Mouse (Mus musculus): ENCODE data around the gene Dusp3. TPM values are rescaled to one million over a fixed set of nuclear protein-coding genes. Genes with fewer than 3 reads are reported as not detected.

The Dusp3 gene
- polyA plus RNA-seq, 1 experiment from 2014 or later: 13.4 TPM

DNA sequence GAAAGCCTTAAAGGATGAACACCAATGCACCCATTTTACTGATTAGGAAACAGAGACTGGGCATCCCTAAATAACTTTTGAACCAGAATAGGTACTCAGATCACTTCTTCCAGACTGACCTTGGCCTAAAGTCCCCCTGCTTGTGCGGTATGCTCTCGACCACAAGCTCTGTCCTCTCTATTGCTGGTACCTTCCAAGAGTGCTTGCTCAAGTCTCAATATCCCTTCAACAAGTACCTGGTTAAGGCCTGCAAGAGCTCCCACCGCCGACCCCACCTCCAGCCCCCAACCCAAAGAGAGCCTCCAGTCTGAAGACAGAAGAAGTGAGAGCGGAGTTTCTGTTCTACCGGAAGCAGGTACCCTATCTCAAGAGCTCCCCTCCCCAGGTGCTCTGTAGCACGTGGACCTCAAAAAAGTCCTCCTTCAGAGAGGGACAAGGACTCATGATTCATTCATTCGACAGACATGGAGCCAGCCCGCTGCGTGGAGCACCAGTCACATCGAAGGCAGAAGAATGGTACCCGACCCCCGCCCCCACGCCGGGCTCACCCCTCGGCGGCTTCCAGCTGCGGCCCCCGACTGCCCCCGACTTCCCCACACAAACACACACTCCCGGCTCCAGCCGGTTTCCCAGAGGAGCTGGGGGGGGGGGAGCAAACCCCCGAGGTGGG lies 39.3 kb upstream of the Dusp3 start:
- 4% methylated on average over 23 of the region's 23 CpGs for WGBS (ENCODE audit: insufficient replicate concordance)
- H3K27ac ChIP-seq: no peak overlapping the region
- no peaks in the 10 kb centered on the region for H3K9me3 ChIP-seq (replicated peaks)
- peak overlapping the region; percentile 59 for H3K4me3 ChIP-seq
- no peak for ATAC-seq
- peak overlapping the region; percentile 88 for H3K4me2 ChIP-seq
- H3K4me1 ChIP-seq: peaks cover 33% of the 10 kb centered on the region
- H3K9ac ChIP-seq: peak overlapping the region; percentile 47
- H3K36me3 ChIP-seq: no peaks in the 10 kb centered on the region
- H3K27me3 ChIP-seq (replicated peaks): peaks cover 56% of the 10 kb centered on the region

DNA sequence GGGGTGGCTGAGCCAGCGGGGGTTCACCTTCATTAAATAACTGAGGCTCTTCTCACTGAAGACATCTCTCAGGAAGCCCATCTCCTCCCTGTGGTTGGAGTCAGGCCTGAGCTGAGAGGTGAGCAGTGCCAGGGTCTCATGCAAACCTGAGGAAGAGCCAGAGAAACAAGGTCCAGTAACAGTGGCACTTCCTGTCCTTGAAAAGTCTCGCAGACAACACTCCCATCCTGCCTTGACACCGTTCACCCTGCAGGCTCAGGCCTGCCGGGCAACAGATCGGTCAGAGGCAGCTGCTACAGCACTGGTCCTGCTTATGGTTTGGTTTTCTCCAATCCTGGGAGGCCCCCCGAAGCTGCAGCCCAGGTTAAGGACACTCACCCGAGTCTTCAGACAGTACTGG lies 38.5 kb upstream of the Dusp3 start:
- Histone ChIP-seq H3K4me1 (peaks cover 30% of the 10 kb centered on the region), H3K4me3 (no peak overlapping the region), H3K36me3 (no peaks in the 10 kb centered on the region), H3K4me2 (no peak overlapping the region), H3K9me3 (replicated peaks) (no peaks in the 10 kb centered on the region), H3K27me3 (replicated peaks) (peaks cover 56% of the 10 kb centered on the region), H3K9ac (no peak overlapping the region), H3K27ac (no peak overlapping the region)
- 30% methylated on average over 7 of the region's 7 CpGs for WGBS (ENCODE audit: insufficient replicate concordance)
- no peak for ATAC-seq

DNA sequence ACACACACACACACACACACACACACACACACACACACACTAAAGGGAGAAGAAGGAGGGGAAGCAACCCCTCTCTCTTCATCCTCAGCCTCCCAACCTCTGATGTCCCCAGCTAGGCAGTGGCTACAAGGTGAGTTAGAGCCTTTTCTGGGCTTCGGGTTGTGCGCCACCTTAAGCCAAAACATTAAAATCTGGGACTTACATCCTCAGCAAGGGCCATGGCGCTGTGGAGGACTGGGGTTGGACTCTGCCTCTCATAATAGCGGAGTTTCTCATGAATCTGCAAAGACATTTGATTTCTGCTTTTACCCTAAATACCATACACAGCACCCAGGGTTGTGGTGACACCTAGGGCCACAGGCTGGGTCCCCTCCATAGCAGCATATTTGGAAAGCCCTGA lies 38.1 kb upstream of the Dusp3 start:
- ATAC-seq: no peak
- WGBS (ENCODE audit: insufficient replicate concordance): 60% methylated on average over 4 of the region's 4 CpGs
- Histone ChIP-seq H3K9ac (no peak overlapping the region), H3K36me3 (no peaks in the 10 kb centered on the region), H3K4me1 (peaks cover 26% of the 10 kb centered on the region), H3K9me3 (replicated peaks) (no peaks in the 10 kb centered on the region), H3K27ac (no peak overlapping the region), H3K27me3 (replicated peaks) (peaks cover 59% of the 10 kb centered on the region), H3K4me2 (no peak overlapping the region), H3K4me3 (no peak overlapping the region)

DNA sequence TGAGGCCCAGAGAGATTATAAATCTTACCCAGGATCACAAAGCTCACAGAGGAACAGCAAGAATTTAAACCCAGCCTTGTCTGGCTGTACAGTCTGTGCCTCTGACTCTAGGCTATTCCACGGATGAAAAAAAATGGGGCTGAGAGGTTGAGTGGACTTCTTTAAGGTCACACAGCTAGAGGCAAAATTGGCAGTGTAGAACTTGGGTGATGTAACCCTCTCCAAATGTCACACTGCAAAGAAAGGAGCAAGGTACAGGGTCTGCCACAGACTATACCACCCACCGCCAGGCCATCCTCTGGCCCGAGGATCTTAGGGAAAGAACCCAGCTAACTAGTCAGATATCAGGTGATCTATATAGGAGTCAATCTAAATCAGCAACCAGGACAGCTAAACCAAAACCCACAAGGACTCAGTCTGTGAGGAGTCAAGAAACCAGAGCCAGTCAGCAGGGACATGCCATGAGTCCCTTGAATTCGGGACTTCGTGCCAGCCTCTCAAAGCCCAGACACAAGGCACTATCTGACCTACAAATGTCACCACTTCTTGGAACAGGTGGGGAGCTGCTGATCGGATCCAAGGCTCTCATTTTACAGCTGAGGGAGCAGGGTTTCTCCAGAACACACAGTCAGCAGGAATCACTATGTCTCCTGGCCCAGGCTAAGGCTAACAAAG lies 37.4 kb upstream of the Dusp3 start:
- ATAC-seq: no peak
- no peak overlapping the region for H3K27ac ChIP-seq
- no peak overlapping the region for H3K4me2 ChIP-seq
- H3K4me3 ChIP-seq: no peak overlapping the region
- H3K27me3 ChIP-seq (replicated peaks): peaks cover 60% of the 10 kb centered on the region
- H3K36me3 ChIP-seq: no peaks in the 10 kb centered on the region
- WGBS (ENCODE audit: insufficient replicate concordance): 68% methylated on average over 6 of the region's 6 CpGs
- H3K4me1 ChIP-seq: peaks cover 19% of the 10 kb centered on the region
- H3K9ac ChIP-seq: no peak overlapping the region
- no peaks in the 10 kb centered on the region for H3K9me3 ChIP-seq (replicated peaks)

DNA sequence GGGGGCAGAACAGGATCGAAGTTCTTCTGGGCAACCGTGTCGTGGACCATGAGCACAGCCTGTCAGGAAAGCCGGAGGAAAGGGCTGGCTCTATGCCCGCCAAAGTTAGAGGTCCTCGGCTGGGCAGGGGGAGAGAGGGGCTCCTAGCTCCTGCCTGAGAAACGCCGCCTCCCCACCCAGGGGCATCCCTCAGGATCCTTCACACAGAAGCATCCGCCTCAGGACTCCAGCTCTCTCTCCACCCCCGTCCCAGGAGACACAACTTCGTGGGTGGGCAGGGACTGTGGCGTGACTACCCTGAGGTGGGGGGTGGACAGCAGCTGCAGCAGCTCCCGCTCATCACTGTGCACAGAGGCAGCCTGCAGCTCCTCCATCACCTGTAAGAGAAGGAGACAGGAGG lies 36.6 kb upstream of the Dusp3 start:
- ATAC-seq: no peak
- Histone ChIP-seq H3K9ac (no peak overlapping the region), H3K36me3 (no peaks in the 10 kb centered on the region), H3K4me3 (no peak overlapping the region), H3K4me1 (peaks cover 14% of the 10 kb centered on the region), H3K9me3 (replicated peaks) (no peaks in the 10 kb centered on the region), H3K27ac (no peak overlapping the region), H3K27me3 (replicated peaks) (peaks cover 60% of the 10 kb centered on the region), H3K4me2 (no peak overlapping the region)
- WGBS (ENCODE audit: insufficient replicate concordance): 68% methylated on average over 13 of the region's 13 CpGs

DNA sequence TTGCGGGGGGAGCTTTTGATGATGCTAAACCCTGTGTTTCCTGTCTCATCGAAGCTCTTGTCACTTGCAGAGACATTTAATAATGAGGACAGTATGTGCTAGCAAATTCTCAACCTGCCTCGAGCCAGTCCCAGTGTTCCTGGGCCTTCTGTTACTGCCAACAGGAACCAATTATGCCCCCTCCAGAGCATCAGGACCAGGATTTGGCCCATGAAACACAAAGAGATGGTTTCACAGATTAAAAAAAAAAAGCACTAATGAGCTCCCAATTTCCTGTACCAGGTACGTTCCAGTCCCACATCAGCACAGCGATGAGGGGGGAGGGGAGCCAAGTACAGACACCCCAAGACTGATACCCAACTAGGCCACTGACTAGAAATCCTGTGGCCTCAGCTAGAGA lies 34.4 kb upstream of the Dusp3 start:
- Histone ChIP-seq H3K27ac (no peak overlapping the region), H3K4me2 (no peak overlapping the region), H3K27me3 (replicated peaks) (peaks cover 38% of the 10 kb centered on the region), H3K36me3 (no peaks in the 10 kb centered on the region), H3K4me1 (peaks cover 4% of the 10 kb centered on the region), H3K4me3 (no peak overlapping the region), H3K9me3 (replicated peaks) (no peaks in the 10 kb centered on the region), H3K9ac (no peak overlapping the region)
- no peak for ATAC-seq
- 61% methylated on average over 5 of the region's 5 CpGs for WGBS (ENCODE audit: insufficient replicate concordance)

DNA sequence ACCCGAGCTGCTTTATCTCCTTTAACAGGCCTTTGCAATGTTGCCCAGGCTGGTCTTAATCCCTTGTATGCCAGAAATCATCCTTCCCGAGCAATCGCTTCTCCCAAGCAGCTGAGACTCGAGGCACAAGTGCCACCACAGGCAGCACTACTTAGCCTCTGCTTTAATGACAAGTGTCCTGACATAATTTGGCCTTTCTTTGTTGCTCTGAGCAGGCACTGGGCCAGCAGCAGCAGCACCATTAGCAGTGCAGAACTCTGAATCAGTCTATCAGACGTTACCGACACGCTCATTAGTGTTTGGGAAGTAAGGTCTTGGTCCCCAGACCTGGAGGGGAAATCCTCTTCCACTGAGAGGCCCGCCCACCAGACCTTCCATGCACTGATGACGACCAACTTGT lies 32.9 kb upstream of the Dusp3 start:
- peaks cover 34% of the 10 kb centered on the region for H3K27me3 ChIP-seq (replicated peaks)
- no peaks in the 10 kb centered on the region for H3K9me3 ChIP-seq (replicated peaks)
- H3K4me3 ChIP-seq: no peak overlapping the region
- H3K9ac ChIP-seq: no peak overlapping the region
- no peak overlapping the region for H3K4me2 ChIP-seq
- no peaks in the 10 kb centered on the region for H3K36me3 ChIP-seq
- H3K27ac ChIP-seq: no peak overlapping the region
- no peaks in the 10 kb centered on the region for H3K4me1 ChIP-seq
- no peak for ATAC-seq
- WGBS (ENCODE audit: insufficient replicate concordance): 57% methylated on average over 9 of the region's 9 CpGs

DNA sequence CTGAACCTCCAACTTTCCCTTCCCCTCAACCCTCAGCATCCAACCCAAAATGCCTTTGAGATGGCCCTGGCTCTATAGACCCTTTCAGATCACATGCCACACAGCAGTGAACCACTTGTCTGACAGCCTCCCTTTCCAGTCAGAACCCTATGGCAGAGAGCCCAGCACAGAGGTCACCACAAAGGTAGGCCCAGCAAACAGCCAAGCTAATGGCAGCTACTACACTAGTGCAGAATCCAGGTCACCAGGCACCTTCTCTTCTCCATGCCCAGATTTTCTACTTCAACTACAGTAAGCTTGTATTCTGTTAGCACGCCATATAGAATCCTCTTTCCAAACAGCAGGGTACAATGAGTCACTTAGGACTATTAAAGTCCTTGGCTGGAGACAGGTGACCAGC lies 29.3 kb upstream of the Dusp3 start:
- no peaks in the 10 kb centered on the region for H3K9me3 ChIP-seq (replicated peaks)
- H3K27ac ChIP-seq: no peak overlapping the region
- ATAC-seq: no peak
- no peak overlapping the region for H3K4me3 ChIP-seq
- WGBS (ENCODE audit: insufficient replicate concordance): 81% methylated on average over 1 of the region's 1 CpGs
- peaks cover 27% of the 10 kb centered on the region for H3K27me3 ChIP-seq (replicated peaks)
- no peaks in the 10 kb centered on the region for H3K4me1 ChIP-seq
- no peak overlapping the region for H3K4me2 ChIP-seq
- no peaks in the 10 kb centered on the region for H3K36me3 ChIP-seq
- H3K9ac ChIP-seq: no peak overlapping the region

DNA sequence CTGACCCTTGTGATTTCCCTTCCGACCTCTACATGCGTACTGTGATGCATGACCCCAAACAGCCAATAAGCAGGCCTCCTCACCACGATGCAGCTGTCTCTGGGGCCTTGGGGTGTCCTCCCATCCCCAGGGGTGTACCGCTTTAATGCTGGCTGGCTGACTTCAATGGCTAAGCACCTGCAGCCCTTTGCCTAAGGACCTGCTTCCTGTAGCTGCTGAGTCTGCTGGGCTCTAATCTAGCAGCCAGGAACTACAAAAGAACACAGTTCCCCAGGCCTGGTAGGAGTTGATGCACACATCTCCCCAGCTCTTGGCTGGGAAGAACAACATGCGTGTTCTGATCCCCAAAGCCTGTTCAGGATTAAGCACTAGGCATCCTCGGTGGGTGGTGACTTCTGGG lies 28.7 kb upstream of the Dusp3 start:
- Histone ChIP-seq H3K36me3 (no peaks in the 10 kb centered on the region), H3K9ac (no peak overlapping the region), H3K4me1 (no peaks in the 10 kb centered on the region), H3K9me3 (replicated peaks) (no peaks in the 10 kb centered on the region), H3K27me3 (replicated peaks) (peaks cover 34% of the 10 kb centered on the region), H3K4me3 (no peak overlapping the region), H3K4me2 (no peak overlapping the region), H3K27ac (no peak overlapping the region)
- ATAC-seq: no peak
- 57% methylated on average over 6 of the region's 6 CpGs for WGBS (ENCODE audit: insufficient replicate concordance)

DNA sequence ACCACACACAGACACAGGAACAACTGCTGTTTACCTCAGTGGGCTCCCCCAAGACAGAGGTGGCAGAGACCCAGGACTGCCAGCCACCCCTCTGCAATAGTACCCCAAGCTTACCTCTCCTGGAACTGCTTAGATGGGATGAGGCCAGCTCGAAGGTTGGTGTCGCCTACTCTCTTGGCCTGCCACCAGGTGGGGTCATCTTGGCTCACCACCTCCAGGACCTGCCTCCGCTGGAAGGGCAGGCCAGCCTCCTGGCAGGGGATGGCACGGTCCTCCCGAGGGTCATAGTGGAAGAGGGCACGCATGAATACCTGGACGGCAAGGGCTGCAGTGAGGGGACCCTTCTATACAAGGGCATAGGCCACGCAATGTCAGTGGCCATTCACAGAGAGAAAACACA lies 26.4 kb upstream of the Dusp3 start:
- ATAC-seq: no peak
- WGBS (ENCODE audit: insufficient replicate concordance): 63% methylated on average over 8 of the region's 8 CpGs
- H3K9me3 ChIP-seq (replicated peaks): no peaks in the 10 kb centered on the region

DNA sequence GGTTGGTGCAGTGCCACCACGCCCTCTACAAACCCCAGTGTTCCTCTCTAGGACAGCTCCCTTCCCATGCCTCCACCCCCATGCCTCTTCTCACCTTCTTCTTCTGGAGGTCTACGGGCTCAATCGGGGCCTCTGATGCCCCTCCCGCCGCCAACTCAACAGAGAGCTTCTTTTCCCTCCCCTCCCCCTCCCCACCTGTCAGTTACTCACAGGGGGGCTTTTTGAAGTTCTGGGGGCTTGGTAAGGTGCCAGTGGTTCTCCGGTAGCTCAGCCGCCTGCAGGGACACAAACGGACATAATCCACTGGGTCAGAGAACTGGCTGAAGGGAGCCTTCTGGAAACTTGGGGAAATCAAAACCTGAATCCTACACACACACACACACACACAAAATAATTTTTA lies 24.7 kb upstream of the Dusp3 start:
- Histone ChIP-seq H3K27me3 (replicated peaks) (peaks cover 42% of the 10 kb centered on the region), H3K4me1 (0 out of 2 replicates have a peak, but pooled peaks cover 6% of the 10 kb centered on the region), H3K4me2 (no peak overlapping the region), H3K4me3 (no peak overlapping the region), H3K36me3 (no peaks in the 10 kb centered on the region), H3K9ac (no peak overlapping the region), H3K9me3 (replicated peaks) (no peaks in the 10 kb centered on the region), H3K27ac (no peak overlapping the region)
- 66% methylated on average over 8 of the region's 8 CpGs for WGBS (ENCODE audit: insufficient replicate concordance)
- ATAC-seq: no peak

More for the DNA sequence above, 26.4 kb upstream of the Dusp3 start:
- Histone ChIP-seq H3K4me3 (no peak overlapping the region), H3K9ac (no peak overlapping the region), H3K4me1 (0 out of 2 replicates have a peak, but pooled peaks cover 2% of the 10 kb centered on the region), H3K27ac (no peak overlapping the region), H3K27me3 (replicated peaks) (peaks cover 38% of the 10 kb centered on the region), H3K36me3 (no peaks in the 10 kb centered on the region), H3K4me2 (no peak overlapping the region)

DNA sequence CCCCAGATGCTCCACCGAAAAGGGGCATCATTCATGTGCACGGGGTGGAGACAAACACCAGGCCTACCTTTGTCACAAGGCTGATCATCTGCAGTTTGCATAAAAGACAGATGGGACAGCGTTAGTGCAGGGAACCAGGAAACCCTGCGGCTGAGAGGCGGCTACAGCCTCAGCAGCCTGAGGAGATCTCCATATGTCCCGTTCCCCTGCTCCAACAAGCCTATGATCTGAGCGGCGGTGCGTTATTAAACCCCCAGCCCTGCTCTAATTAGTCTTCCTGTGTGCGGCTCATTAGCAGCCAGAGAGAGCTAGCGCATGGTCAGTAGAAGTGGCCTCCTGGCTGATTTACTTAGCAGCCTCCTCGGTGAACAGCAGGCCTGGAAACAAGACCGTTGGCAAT lies 23.3 kb upstream of the Dusp3 start:
- ATAC-seq: no peak
- WGBS (ENCODE audit: insufficient replicate concordance): 73% methylated on average over 13 of the region's 13 CpGs
- Histone ChIP-seq H3K27ac (no peak overlapping the region), H3K4me1 (0 out of 2 replicates have a peak, but pooled peaks cover 6% of the 10 kb centered on the region), H3K9ac (no peak overlapping the region), H3K36me3 (no peaks in the 10 kb centered on the region), H3K4me2 (no peak overlapping the region), H3K27me3 (replicated peaks) (peaks cover 37% of the 10 kb centered on the region), H3K4me3 (no peak overlapping the region), H3K9me3 (replicated peaks) (no peaks in the 10 kb centered on the region)
